Mouse (Mus musculus): ENCODE measurements around the gene Anxa4.

GRCm38 (mm10) chr6:86781361-86781957 lies 11.9 kb downstream of the Anxa4 start:
- no peak for TF ChIP-seq CTCF (IDR thresholded peaks at IDR 0.05; ENCODE audit: low read depth)
- TF ChIP-seq EP300 (IDR thresholded peaks at IDR 0.05; ENCODE audit: low read depth): no peak
